Mouse (Mus musculus) intestine, embryonic 14.5 days (tissue): ENCODE data around the gene Olfr71. TPM values are rescaled to one million over a fixed set of nuclear protein-coding genes. Genes with fewer than 3 reads are reported as not detected.

Experiments used
- ATAC-seq: fragments of 200-750 bp; cut with Nextera tagmentation; replicated peaks from 2 replicates; pipeline ENCODE4 v1.8.0; 2017; ENCODE audit warnings: low read depth, moderate number of reproducible peaks, moderate TSS enrichment, moderate library complexity; ENCODE audit not compliant: low FRiP score, low TSS enrichment
- DNase-seq: peaks from one replicate; pipeline ENCODE4 v3.0.0-alpha.2; 2018; ENCODE audit warnings: low spot score
- H3K27ac ChIP-seq: fragments of 300-500 bp; sonication (generic); 2 replicates; pipeline ENCODE4 v1.5.1; 2014; ENCODE audit warnings: low read depth, mild to moderate bottlenecking, control low read depth
- H3K27me3 ChIP-seq: fragments of 300-500 bp; sonication (generic); replicated peaks from 2 replicates; pipeline ENCODE4 v1.6.1; 2014; ENCODE audit warnings: low read length, control low read depth; ENCODE audit not compliant: control insufficient read depth, insufficient read depth
- H3K36me3 ChIP-seq: fragments of 300-500 bp; sonication (generic); 2 replicates; pipeline ENCODE4 v1.6.1; 2014; ENCODE audit warnings: low read length, control low read depth; ENCODE audit not compliant: control insufficient read depth, insufficient read depth
- H3K4me1 ChIP-seq: fragments of 300-500 bp; sonication (generic); replicated peaks from 2 replicates; pipeline ENCODE4 v1.6.1; 2014; ENCODE audit warnings: low read length, control low read depth, mixed read lengths; ENCODE audit not compliant: control insufficient read depth, insufficient read depth
- H3K4me2 ChIP-seq: fragments of 300-500 bp; sonication (generic); 2 replicates; pipeline ENCODE4 v1.6.1; 2014; ENCODE audit warnings: low read length
- H3K4me3 ChIP-seq: fragments of 300-500 bp; sonication (generic); 2 replicates; pipeline ENCODE4 v1.5.1; 2014; ENCODE audit warnings: low read depth, low read length, control low read depth, mixed read lengths
- H3K9ac ChIP-seq: fragments of 300-500 bp; sonication (generic); 2 replicates; pipeline ENCODE4 v1.6.1; 2014; ENCODE audit warnings: mild to moderate bottlenecking, low read length
- H3K9me3 ChIP-seq: fragments of 300-500 bp; sonication (generic); 2 replicates; pipeline ENCODE4 v1.6.1; 2016; ENCODE audit warnings: low read length, control low read depth; ENCODE audit not compliant: control insufficient read depth
- WGBS: fragments of 180-500 bp; shearing (Covaris S2); extraction: QIAGEN DNeasy Blood & Tissue Kit; methylation state at CpG from one replicate; pipeline ENCODE4 v1.1.7; 2014; 5-methylcytosine and 5-hydroxymethylcytosine counted together
- polyA plus RNA-seq: library from polyadenylated mRNA; unstranded; fragments of >200 nt; fragmentation: Nextera tagmentation; extraction: Ambion mirVana; gene quantifications from 2 replicates; pipeline ENCODE4 v1.2.1, GENCODE M21; 2014

Gene Olfr71
- polyA plus RNA-seq, 1 experiment from 2014 or later, result not detected

DNA sequence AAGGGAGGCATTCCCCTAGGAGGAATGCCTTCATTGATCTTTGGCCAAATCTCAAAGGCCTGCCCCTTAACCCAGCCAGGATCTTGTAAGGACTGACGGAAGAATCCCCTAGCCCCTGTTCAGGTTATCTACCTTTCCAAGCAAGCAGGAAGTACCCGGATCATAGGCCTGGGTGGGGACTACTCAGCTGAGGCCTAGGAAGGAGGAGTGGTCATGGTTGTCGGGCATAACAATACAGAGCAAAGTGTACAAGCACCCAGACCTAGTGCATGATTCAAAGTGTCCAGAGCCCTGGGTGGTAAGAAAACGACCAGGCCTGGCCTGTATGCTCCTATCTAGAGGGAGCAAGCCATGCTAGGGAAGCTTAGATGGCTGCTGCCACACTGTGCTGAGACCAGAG, 34.4 kb downstream of the Olfr71 start:
- WGBS, result 72% methylated on average over 4 of the region's 4 CpGs
- ATAC-seq (no peak), DNase-seq (no peak)
- Histone ChIP-seq H3K4me1 (0 out of 2 replicates have a peak, but pooled peaks cover 2% of the 10 kb centered on the region), H3K36me3 (0 out of 2 replicates have a peak, but pooled peaks cover 6% of the 10 kb centered on the region), H3K4me3 (no peak overlapping the region), H3K9me3 (no peaks in the 10 kb centered on the region), H3K27ac (no peak overlapping the region), H3K9ac (no peak overlapping the region), H3K27me3 (no peaks in the 10 kb centered on the region), H3K4me2 (no peak overlapping the region)

DNA sequence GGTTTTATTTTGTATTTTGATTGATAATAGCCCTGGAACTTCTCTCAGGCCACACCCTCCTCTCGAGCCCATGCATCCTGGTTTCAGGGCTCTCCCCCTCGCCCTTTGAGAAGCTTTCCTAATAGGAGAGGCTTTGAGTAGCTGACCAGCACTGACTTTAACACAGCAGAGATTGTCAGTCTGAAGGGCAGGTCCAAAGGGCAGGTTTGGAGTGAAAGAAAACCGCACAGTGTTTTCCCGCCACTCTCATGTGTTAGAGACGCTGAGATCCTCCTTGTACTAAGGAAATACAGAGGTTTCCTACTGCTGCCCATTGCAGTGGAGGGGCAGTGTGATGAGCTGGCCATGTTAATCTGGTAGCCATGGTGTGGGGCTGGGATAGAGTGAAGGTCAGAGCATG, 35.1 kb downstream of the Olfr71 start:
- 0 out of 2 replicates have a peak, but pooled peaks cover 6% of the 10 kb centered on the region for H3K36me3 ChIP-seq
- WGBS, result 73% methylated on average over 5 of the region's 5 CpGs
- H3K4me3 ChIP-seq, result no peak overlapping the region
- no peak overlapping the region for H3K4me2 ChIP-seq
- no peak for ATAC-seq
- H3K27me3 ChIP-seq, result no peaks in the 10 kb centered on the region
- H3K27ac ChIP-seq, result no peak overlapping the region
- no peak for DNase-seq
- peaks cover 7% of the 10 kb centered on the region for H3K4me1 ChIP-seq
- H3K9ac ChIP-seq, result no peak overlapping the region
- H3K9me3 ChIP-seq, result no peaks in the 10 kb centered on the region

DNA sequence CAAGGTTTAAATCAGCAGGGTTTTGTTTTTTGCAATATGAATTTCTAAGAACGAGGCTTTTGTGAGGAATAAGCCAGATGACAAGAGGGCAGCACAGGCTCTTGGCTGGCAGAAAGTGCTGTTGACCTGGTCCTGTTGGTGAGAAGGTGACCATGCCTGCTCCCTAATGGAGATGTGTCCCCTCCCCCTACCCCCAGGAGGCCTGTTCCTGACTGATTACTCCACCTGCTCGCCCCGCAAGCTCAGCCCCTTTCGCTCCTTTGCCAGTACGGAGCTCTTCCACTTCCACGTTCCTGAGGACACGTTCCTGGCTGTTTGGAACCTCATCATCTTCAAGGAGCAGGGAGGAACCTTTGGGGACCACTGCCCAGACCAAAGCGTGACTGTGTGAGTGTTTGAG, 36.4 kb downstream of the Olfr71 start:
- peaks cover 11% of the 10 kb centered on the region for H3K4me1 ChIP-seq
- H3K4me3 ChIP-seq, result no peak overlapping the region
- no peak overlapping the region for H3K9ac ChIP-seq
- H3K36me3 ChIP-seq, result 0 out of 2 replicates have a peak, but pooled peaks cover 6% of the 10 kb centered on the region
- no peak overlapping the region for H3K27ac ChIP-seq
- DNase-seq (no peak), ATAC-seq (no peak)
- 77% methylated on average over 8 of the region's 8 CpGs for WGBS
- no peak overlapping the region for H3K4me2 ChIP-seq
- no peaks in the 10 kb centered on the region for H3K9me3 ChIP-seq
- H3K27me3 ChIP-seq, result no peaks in the 10 kb centered on the region

DNA sequence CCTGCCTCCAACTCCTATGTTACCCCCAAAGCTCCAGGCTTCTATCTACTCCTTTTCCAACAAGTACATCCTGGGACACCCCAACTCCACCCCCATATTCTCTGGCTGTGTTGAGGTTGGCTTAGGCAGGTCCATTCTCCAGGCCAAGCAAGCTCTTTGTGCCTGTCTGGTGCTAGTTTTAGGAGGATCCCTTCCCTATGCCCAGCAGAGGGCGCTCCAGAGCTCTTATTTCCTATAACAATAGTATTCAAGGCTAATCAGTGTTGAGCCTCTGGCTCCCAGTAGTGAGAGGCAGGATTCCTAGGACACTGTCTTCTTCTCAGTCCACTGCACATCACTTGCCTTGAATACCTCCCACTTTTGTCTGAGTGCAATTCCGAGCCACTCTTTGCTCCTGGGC, 38.0 kb downstream of the Olfr71 start:
- no peaks in the 10 kb centered on the region for H3K9me3 ChIP-seq
- H3K4me2 ChIP-seq, result no peak overlapping the region
- no peaks in the 10 kb centered on the region for H3K36me3 ChIP-seq
- no peak overlapping the region for H3K27ac ChIP-seq
- no peak for ATAC-seq
- peaks cover 11% of the 10 kb centered on the region for H3K4me1 ChIP-seq
- H3K9ac ChIP-seq, result no peak overlapping the region
- WGBS, result 9% methylated on average over 2 of the region's 2 CpGs
- H3K27me3 ChIP-seq, result no peaks in the 10 kb centered on the region
- DNase-seq, result peak; percentile 94
- no peak overlapping the region for H3K4me3 ChIP-seq

DNA sequence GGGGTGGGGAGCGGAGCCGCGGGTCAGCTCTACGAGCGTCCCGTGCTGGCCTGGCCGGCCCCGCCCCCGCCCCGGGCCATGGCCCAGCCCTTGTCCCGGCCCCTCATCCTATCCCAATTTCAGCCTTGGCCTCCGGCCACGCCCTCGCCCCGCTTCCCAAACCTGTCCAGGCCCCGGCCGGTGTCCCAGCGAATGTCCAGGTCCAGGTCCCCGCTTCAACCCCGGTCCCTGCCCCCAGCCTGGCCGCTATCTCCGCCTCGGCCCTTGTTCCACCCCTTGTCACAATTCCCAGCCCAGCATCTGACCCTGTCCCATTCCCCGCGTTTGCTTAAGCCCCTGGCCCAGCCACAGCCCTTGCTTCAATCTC, 40.6 kb downstream of the Olfr71 start:
- peak; percentile 80 for ATAC-seq
- DNase-seq, result no peak
- peak overlapping the region; percentile 64; the same call in 1 of the 2 replicates for H3K27ac ChIP-seq

DNA sequence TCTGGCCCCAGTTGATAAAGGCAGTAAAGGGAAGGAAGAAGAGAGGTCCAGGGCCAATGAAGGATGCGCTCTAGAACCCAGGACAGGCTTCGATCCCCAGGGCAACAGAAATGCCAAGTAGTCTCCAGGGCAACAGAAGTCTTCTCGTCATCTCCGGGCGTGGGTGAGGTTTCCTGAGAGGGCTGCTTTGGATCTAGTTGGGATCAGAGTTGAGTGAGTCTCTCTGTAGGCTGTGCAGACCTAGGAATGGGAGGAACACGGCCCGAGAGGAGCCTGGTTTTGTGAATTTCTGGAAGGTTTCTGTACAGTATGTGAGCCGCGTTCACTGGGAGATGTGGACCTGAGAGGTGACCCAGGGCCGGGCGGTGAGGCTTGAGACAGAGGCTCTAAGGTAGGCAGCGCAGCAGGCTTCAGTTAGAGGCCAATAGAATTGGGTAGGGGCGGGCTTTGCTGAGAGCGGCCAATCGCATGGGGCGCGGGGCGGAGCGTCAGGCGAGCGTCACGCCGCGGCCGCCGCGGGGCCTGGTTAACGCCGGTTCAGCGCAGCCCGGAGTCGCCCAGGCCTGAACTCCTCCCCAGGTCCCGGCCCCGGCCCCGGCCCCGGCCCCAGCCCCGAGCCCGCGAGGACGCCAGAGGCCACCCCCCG, 41.1 kb downstream of the Olfr71 start, which contains the start of the genes Tmem8b and Fam221b:
Gene Tmem8b (plus strand): TSS at position 190 of the 646 bp plus-strand sequence.
Gene Fam221b (minus strand): TSS at position 364 of the 646 bp plus-strand sequence.
- Histone ChIP-seq H3K4me1 (peaks cover 11% of the 10 kb centered on the region), H3K36me3 (no peaks in the 10 kb centered on the region), H3K27me3 (peaks cover 12% of the 10 kb centered on the region), H3K27ac (peak within 1 kb of the TSS; percentile 64; the same call in 1 of the 2 replicates), H3K9me3 (no peaks in the 10 kb centered on the region), H3K4me2 (peak within 1 kb of the TSS; percentile 75), H3K4me3 (peak within 1 kb of the TSS; percentile 65), H3K9ac (peak within 1 kb of the TSS; percentile 88)
- ATAC-seq, result peak; percentile 91
- DNase-seq, result peak; percentile 92
- 2% methylated on average over 29 of the region's 41 CpGs for WGBS

More for the DNA sequence above, 40.6 kb downstream of the Olfr71 start:
- Histone ChIP-seq H3K4me2 (peak overlapping the region; percentile 75), H3K27me3 (peaks cover 11% of the 10 kb centered on the region), H3K9me3 (no peaks in the 10 kb centered on the region), H3K9ac (peak overlapping the region; percentile 88), H3K4me1 (peaks cover 11% of the 10 kb centered on the region), H3K36me3 (no peaks in the 10 kb centered on the region), H3K4me3 (peak overlapping the region; percentile 65)
- WGBS, result under 1% methylated on average over 24 of the region's 25 CpGs

DNA sequence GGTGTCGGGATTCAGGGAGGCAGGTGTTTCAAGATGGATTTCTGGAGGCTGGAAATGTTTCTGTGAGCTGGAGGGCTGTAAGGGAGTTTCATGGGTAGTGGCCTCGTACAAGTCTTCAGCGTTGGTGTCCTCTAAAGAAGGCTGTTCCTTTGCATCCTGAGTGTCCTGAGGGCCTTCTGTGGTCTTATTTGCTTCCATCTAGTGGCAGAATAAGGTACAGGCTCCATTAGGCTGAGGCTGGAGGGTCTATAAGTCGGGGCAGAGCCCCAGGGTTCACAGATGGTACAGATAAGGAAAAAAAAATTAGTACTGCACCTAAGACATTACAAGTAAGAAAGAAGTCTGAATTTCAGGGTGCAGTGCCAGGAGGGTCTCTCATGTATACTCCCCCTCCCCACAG, 43.6 kb downstream of the Olfr71 start:
- H3K9ac ChIP-seq, result no peak overlapping the region
- ATAC-seq (no peak), DNase-seq (no peak)
- H3K4me1 ChIP-seq, result peaks cover 11% of the 10 kb centered on the region
- H3K4me2 ChIP-seq, result no peak overlapping the region
- no peak overlapping the region for H3K27ac ChIP-seq
- no peaks in the 10 kb centered on the region for H3K36me3 ChIP-seq
- 23% methylated on average over 4 of the region's 4 CpGs for WGBS
- H3K9me3 ChIP-seq, result no peaks in the 10 kb centered on the region
- peaks cover 26% of the 10 kb centered on the region for H3K27me3 ChIP-seq
- no peak overlapping the region for H3K4me3 ChIP-seq

DNA sequence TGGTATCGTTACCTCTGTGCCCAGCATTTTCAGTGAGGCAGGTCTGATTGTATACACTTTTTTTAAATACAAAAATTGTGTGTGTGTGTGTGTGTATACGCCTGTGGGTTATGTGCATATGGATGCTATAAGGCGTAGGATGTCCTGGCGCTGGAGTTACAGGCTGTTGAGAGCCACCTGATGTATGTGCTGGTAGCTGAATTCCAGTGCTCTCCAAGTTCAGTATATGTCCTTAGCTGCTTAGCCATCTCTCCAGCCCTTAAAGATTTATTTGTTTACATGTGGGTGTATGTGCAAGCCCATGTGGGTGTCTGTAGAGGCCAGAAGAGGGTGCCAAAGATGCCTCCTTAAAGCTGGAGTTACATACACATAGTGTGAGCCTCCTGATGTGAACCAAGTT, 52.9 kb downstream of the Olfr71 start:
- H3K4me2 ChIP-seq, result peak overlapping the region; percentile 85
- H3K4me1 ChIP-seq, result peaks cover 7% of the 10 kb centered on the region
- 57% methylated on average over 4 of the region's 4 CpGs for WGBS
- DNase-seq (no peak), ATAC-seq (no peak)
- H3K27ac ChIP-seq, result no peak overlapping the region
- H3K9ac ChIP-seq, result no peak overlapping the region
- peak overlapping the region; percentile 83 for H3K4me3 ChIP-seq
- H3K27me3 ChIP-seq, result no peaks in the 10 kb centered on the region
- H3K36me3 ChIP-seq, result no peaks in the 10 kb centered on the region
- no peaks in the 10 kb centered on the region for H3K9me3 ChIP-seq
